Mouse (Mus musculus) midbrain, embryonic 12.5 days (tissue): ENCODE results near the gene Saysd1. TPM values are rescaled to one million over a fixed set of nuclear protein-coding genes. Genes with fewer than 3 reads are reported as not detected.
A peak's percentile ranks its signal among the peaks of the same experiment; 100 is the strongest.

ENCODE experiments used
- ATAC-seq: fragments of 200-750 bp; cut with Nextera tagmentation; 2 replicates; pipeline ENCODE4 v1.8.0; 2017; ENCODE audit warnings: low read depth, moderate TSS enrichment, moderate library complexity; ENCODE audit not compliant: low FRiP score
- H3K27ac ChIP-seq: fragments of 300-500 bp; sonication (generic); replicated peaks from 2 replicates; pipeline ENCODE4 v1.5.1; 2016; ENCODE audit warnings: mild to moderate bottlenecking
- H3K27me3 ChIP-seq: fragments of 300-500 bp; sonication (generic); 2 replicates; pipeline ENCODE4 v1.6.1; 2016; ENCODE audit warnings: mild to moderate bottlenecking
- H3K36me3 ChIP-seq: fragments of 300-500 bp; sonication (generic); 2 replicates; pipeline ENCODE4 v1.6.1; 2016
- H3K4me1 ChIP-seq: fragments of 300-500 bp; sonication (generic); 2 replicates; pipeline ENCODE4 v1.6.1; 2016
- H3K4me2 ChIP-seq: fragments of 300-500 bp; sonication (generic); replicated peaks from 2 replicates; pipeline ENCODE4 v1.6.1; 2016; ENCODE audit warnings: mild to moderate bottlenecking, moderate library complexity
- H3K4me3 ChIP-seq: fragments of 300-500 bp; sonication (generic); 2 replicates; pipeline ENCODE4 v1.5.1; 2016; ENCODE audit warnings: mild to moderate bottlenecking
- H3K9ac ChIP-seq: fragments of 300-500 bp; sonication (generic); replicated peaks from 2 replicates; pipeline ENCODE4 v1.6.1; 2016; ENCODE audit warnings: mild to moderate bottlenecking, moderate library complexity
- H3K9me3 ChIP-seq: fragments of 300-500 bp; sonication (generic); 2 replicates; pipeline ENCODE4 v1.6.1; 2016; ENCODE audit warnings: mild to moderate bottlenecking
- WGBS: fragments of 180-500 bp; shearing (Covaris S2); methylation state at CpG from one replicate; pipeline ENCODE4 v1.1.7; 2016; 5-methylcytosine and 5-hydroxymethylcytosine counted together
- polyA plus RNA-seq: library from polyadenylated mRNA; unstranded; fragments of >200 nt; fragmentation: Nextera tagmentation; extraction: Ambion mirVana; gene quantifications from 2 replicates; pipeline ENCODE4 v1.2.1, GENCODE M21; 2016

The Saysd1 gene
- polyA plus RNA-seq, 1 experiment from 2014 or later = 11.2 TPM

DNA sequence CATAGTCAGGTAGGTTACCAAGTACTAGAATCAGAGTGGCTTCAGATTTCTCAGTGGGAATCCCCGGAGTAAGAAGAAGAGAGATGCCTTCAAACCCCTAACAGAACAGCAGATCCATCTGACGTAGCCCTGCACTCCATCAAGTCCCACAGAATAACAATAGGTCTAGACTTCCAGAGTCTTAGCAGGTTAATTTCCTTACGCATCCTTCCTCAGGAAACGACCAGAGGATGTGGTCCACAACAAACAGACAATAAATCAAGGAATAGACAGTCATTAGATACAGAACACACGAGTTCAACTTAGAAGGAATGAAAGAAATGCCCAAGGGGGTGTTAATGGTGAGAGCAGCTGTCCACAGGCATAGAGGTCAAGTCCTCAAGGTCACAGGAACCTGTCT is 43.4 kb downstream of the Saysd1 start:
- Histone ChIP-seq H3K4me1 (no peaks in the 10 kb centered on the region), H3K27me3 (no peaks in the 10 kb centered on the region), H3K9me3 (no peaks in the 10 kb centered on the region), H3K4me3 (no peak overlapping the region), H3K27ac (no peak overlapping the region), H3K9ac (no peak overlapping the region), H3K36me3 (no peaks in the 10 kb centered on the region), H3K4me2 (no peak overlapping the region)
- WGBS = 70% methylated on average over 5 of the region's 5 CpGs
- ATAC-seq = no peak

DNA sequence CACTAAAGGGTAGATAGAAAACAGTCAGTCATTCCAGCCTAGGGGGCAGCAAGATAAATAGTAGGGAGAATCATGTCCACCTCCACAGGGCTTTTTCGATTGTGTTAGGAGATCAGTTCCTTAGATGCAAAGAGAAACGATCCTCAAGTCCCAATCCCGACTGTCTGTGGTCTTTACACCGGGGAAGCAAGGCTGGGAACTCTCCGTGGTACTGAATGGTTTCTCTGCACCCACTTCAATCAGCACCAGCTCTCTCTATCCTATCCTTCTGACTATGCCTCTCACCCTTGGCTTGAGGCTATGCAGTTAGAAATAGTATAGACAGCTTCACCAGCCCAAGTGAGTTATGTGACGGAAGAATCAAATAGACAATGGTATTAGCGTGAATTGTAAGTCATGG is 44.8 kb downstream of the Saysd1 start:
- 25% methylated on average over 7 of the region's 7 CpGs for WGBS
- H3K27ac ChIP-seq = no peak overlapping the region

GRCm38 (mm10) chr14:20084335-20084734 is 54.0 kb downstream of the Saysd1 start:
- Histone ChIP-seq H3K4me1 (peaks cover 15% of the 10 kb centered on the region), H3K36me3 (0 out of 2 replicates have a peak, but pooled peaks cover 4% of the 10 kb centered on the region), H3K27ac (no peak overlapping the region), H3K4me3 (no peak overlapping the region), H3K4me2 (no peak overlapping the region), H3K27me3 (no peaks in the 10 kb centered on the region), H3K9ac (no peak overlapping the region), H3K9me3 (no peaks in the 10 kb centered on the region)
- no peak for ATAC-seq

More for the DNA sequence above, 44.8 kb downstream of the Saysd1 start:
- ATAC-seq = no peak
- Histone ChIP-seq H3K9me3 (no peaks in the 10 kb centered on the region), H3K4me1 (no peaks in the 10 kb centered on the region), H3K27me3 (no peaks in the 10 kb centered on the region), H3K9ac (no peak overlapping the region), H3K4me3 (no peak overlapping the region), H3K36me3 (no peaks in the 10 kb centered on the region), H3K4me2 (no peak overlapping the region)

DNA sequence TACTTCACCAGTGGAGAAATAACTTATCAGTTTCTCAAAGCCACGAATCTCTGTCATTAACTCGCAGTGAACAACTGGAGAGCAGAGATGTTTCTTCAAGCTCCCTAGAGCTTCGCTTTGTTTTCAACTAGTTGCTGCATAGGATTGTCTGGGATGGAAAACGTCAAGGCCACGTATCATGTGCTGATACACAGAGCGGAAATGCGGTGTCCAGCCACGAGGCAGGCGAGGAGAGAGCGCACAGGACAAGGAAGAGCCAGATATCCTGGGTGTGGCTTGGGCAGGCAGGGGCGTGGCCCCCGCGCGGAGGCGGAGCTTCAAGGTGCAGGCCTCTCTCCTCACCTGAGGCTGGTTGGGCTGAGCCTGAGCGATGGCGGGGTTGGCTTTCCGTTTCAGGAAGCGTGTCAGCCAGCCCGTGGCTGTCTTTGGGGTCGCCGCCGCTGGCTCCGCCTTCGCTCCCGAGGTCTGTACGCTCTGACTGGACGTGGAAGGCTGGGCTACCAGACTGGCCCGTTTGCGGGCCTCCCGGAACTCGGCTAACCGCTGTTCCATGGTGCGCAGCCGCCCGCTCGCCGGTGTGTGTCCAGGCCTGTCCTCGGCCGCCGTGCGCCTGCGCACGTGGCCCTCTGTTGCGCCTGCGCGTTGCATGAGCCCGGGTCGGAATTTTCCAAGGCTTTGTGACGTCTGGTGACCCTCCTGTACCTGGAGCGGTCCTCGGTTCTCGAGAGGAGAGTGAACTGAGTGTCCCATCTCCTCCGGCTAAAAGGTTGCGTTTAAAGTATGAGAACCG is 55.6 kb downstream of the Saysd1 start:
- WGBS = 3% methylated on average over 56 of the region's 56 CpGs

DNA sequence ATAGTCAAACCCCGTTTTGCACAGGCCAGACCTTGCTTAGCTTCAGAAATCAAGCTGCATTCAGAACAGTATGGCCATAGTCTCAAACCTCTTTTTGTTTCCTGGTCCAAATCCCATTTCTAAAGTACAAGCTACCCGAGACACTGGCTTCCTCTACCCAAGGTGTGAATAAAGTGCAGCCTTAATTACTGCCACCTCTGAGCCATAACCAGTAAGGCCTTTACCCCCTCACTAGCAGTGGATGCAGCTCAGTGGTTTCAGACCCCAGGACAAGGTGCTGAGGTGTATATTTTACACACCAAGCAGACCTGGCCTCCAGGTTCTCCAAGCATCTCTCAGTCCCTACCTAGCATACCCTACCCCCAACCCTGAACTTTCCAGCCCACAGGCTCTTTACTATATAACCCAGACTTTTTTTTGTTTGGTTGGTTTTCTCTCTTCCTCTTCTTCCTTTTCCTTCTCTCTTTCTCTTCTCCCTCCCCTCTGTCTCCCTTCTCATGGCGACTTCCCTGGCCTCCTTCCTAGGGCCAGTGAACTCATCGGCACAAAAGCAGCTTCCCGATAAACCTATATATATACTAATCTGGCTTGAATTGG is 56.3 kb downstream of the Saysd1 start:
- peak overlapping the region; percentile 63 for H3K4me3 ChIP-seq
- ATAC-seq = no peak
- peaks cover 15% of the 10 kb centered on the region for H3K4me1 ChIP-seq
- H3K9ac ChIP-seq = peak overlapping the region; percentile 70
- H3K9me3 ChIP-seq = no peaks in the 10 kb centered on the region
- H3K27ac ChIP-seq = peak overlapping the region; percentile 95
- WGBS = 76% methylated on average over 5 of the region's 5 CpGs
- H3K4me2 ChIP-seq = peak overlapping the region; percentile 75
- H3K36me3 ChIP-seq = 0 out of 2 replicates have a peak, but pooled peaks cover 4% of the 10 kb centered on the region
- H3K27me3 ChIP-seq = no peaks in the 10 kb centered on the region

More for the DNA sequence above, 55.6 kb downstream of the Saysd1 start:
- no peaks in the 10 kb centered on the region for H3K27me3 ChIP-seq
- H3K9ac ChIP-seq = peak overlapping the region; percentile 70
- H3K4me2 ChIP-seq = peak overlapping the region; percentile 75
- H3K27ac ChIP-seq = peak overlapping the region; percentile 95
- peaks cover 15% of the 10 kb centered on the region for H3K4me1 ChIP-seq
- peak; percentile 98 for ATAC-seq
- 0 out of 2 replicates have a peak, but pooled peaks cover 4% of the 10 kb centered on the region for H3K36me3 ChIP-seq
- peak overlapping the region; percentile 63 for H3K4me3 ChIP-seq
- no peaks in the 10 kb centered on the region for H3K9me3 ChIP-seq

DNA sequence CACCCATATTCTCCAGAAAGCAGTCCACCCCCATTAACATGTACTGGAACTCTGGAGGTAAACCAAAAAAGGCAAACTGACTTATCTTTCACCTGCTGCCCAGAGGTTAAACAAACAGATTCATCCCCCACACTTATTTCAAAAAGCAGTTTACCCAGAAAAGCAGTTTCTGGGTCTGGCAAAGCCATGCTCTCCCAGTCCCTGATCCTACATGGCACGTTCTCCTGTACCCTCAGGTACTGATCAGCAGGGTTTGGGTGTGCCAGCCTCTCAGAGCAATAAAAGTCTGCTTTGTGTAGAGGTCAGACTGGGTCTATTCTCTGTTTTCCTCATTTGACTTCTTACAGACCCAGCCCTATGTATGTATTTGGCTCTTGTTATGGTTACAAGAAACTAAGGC is 57.2 kb downstream of the Saysd1 start:
- Histone ChIP-seq H3K9ac (no peak overlapping the region), H3K4me2 (no peak overlapping the region), H3K4me1 (peaks cover 15% of the 10 kb centered on the region), H3K4me3 (no peak overlapping the region), H3K9me3 (no peaks in the 10 kb centered on the region), H3K36me3 (0 out of 2 replicates have a peak, but pooled peaks cover 4% of the 10 kb centered on the region), H3K27me3 (no peaks in the 10 kb centered on the region), H3K27ac (no peak overlapping the region)
- no peak for ATAC-seq
- WGBS = 89% methylated on average over 1 of the region's 1 CpGs

GRCm38 (mm10) chr14:20077181-20077580 is 61.2 kb downstream of the Saysd1 start:
- 0 out of 2 replicates have a peak, but pooled peaks cover 4% of the 10 kb centered on the region for H3K36me3 ChIP-seq
- H3K4me3 ChIP-seq = no peak overlapping the region
- H3K27me3 ChIP-seq = no peaks in the 10 kb centered on the region
- H3K4me2 ChIP-seq = no peak overlapping the region
- peaks cover 11% of the 10 kb centered on the region for H3K4me1 ChIP-seq
- ATAC-seq = no peak
- 89% methylated on average over 6 of the region's 6 CpGs for WGBS
- H3K27ac ChIP-seq = no peak overlapping the region
- no peaks in the 10 kb centered on the region for H3K9me3 ChIP-seq
- H3K9ac ChIP-seq = no peak overlapping the region

GRCm38 (mm10) chr14:20075544-20075943 is 62.8 kb downstream of the Saysd1 start:
- Histone ChIP-seq H3K9ac (no peak overlapping the region), H3K9me3 (no peaks in the 10 kb centered on the region), H3K36me3 (0 out of 2 replicates have a peak, but pooled peaks cover 4% of the 10 kb centered on the region), H3K27me3 (no peaks in the 10 kb centered on the region), H3K4me2 (no peak overlapping the region), H3K4me1 (no peaks in the 10 kb centered on the region), H3K4me3 (no peak overlapping the region), H3K27ac (no peak overlapping the region)
- ATAC-seq = no peak
- 93% methylated on average over 7 of the region's 7 CpGs for WGBS

- Histone ChIP-seq H3K36me3 (no peaks in the 10 kb centered on the region), H3K27ac (no peak overlapping the region), H3K4me2 (no peak overlapping the region), H3K9ac (no peak overlapping the region), H3K9me3 (no peaks in the 10 kb centered on the region), H3K4me1 (no peaks in the 10 kb centered on the region), H3K4me3 (no peak overlapping the region), H3K27me3 (no peaks in the 10 kb centered on the region)
- 74% methylated on average over 1 of the region's 1 CpGs for WGBS
- ATAC-seq = no peak
Measured at GRCm38 (mm10) chr14:20074759-20075158, 63.6 kb downstream of the Saysd1 start.

DNA sequence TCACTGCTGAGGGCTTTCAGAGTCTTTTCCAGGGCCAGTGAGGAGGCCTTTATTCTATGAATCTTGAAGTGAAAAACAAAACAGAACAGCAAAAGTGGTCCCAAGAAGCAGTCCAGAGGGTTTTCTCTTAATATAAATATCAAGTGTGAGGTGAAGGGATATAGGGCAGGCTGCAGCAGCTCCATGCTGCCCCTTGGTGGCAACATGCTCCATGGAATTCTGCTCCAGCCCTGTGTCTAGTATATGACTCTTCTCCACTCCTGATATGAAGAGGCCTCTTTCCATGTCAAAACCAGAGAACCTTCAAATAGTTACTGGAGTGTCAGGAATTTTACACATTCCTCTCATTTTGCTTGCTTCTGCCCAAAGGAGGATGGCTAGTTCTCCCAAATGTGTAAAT is 67.7 kb downstream of the Saysd1 start:
- no peaks in the 10 kb centered on the region for H3K9me3 ChIP-seq
- no peaks in the 10 kb centered on the region for H3K4me1 ChIP-seq
- no peak overlapping the region for H3K27ac ChIP-seq
- H3K9ac ChIP-seq = no peak overlapping the region
- no peaks in the 10 kb centered on the region for H3K27me3 ChIP-seq
- no peaks in the 10 kb centered on the region for H3K36me3 ChIP-seq
- H3K4me3 ChIP-seq = no peak overlapping the region
- no peak for ATAC-seq
- no peak overlapping the region for H3K4me2 ChIP-seq

- Histone ChIP-seq H3K9ac (no peak overlapping the region), H3K9me3 (no peaks in the 10 kb centered on the region), H3K4me1 (no peaks in the 10 kb centered on the region), H3K4me3 (no peak overlapping the region), H3K36me3 (no peaks in the 10 kb centered on the region), H3K27ac (no peak overlapping the region), H3K27me3 (no peaks in the 10 kb centered on the region), H3K4me2 (no peak overlapping the region)
- ATAC-seq = no peak
- WGBS = 92% methylated on average over 2 of the region's 2 CpGs
Measured at GRCm38 (mm10) chr14:20068365-20068764, 70.0 kb downstream of the Saysd1 start.

DNA sequence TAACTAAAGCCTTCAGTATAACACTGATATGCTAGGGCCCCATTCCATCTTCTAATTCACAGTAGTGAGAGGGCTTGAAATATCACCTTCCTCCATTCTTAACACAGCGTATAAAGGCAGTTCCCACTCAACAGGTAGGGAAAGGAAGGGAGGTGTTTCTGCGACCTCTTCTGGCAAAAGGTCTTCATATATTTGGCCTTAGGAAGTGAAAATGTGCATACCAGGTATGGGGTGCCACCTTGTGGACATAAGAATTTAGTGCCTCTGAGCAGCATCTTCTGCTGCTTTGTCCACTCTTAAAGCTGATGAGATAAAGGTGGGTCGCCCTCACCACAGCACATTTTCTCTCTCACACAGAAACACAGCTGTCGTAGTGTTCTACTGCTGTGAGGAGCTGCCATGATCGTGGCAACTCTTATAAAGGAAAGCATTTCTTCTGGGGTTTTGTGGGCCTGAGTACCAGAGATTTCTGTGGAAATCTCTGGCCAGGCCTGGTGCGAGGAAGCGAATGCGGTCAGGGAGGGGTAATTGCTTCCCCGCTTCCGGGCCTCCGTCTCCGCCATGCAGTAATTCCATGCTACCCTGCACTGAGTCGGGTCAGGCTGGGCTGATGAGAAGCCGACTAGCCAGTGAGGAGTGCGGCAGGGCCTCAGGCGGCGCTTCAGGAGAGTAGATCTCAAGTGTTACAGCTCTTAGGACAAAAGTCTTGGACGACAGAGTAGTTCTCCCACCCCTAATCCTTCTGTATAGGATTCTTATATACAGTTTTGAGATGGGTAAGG is 70.8 kb downstream of the Saysd1 start:
- Histone ChIP-seq H3K4me2 (no peak overlapping the region), H3K9me3 (no peaks in the 10 kb centered on the region), H3K27me3 (no peaks in the 10 kb centered on the region), H3K4me3 (no peak overlapping the region), H3K9ac (no peak overlapping the region), H3K36me3 (no peaks in the 10 kb centered on the region), H3K27ac (peak overlapping the region; percentile 32; the same call in 1 of the 2 replicates), H3K4me1 (no peaks in the 10 kb centered on the region)
- 40% methylated on average over 18 of the region's 18 CpGs for WGBS
- ATAC-seq = peak; percentile 84
